Mouse (Mus musculus) embryonic facial prominence, embryonic 15.5 days (tissue): Measurements from ENCODE around the gene Elf2. TPM values are rescaled to one million over a fixed set of nuclear protein-coding genes. Genes with fewer than 3 reads are reported as not detected.

Experiments
- ATAC-seq: fragments of 200-750 bp; cut with Nextera tagmentation; 2 replicates; pipeline ENCODE4 v1.8.0; 2017; ENCODE audit warnings: low read depth, moderate TSS enrichment; ENCODE audit not compliant: insufficient number of reproducible peaks, low FRiP score, low TSS enrichment
- H3K27ac ChIP-seq: fragments of 300-500 bp; sonication (generic); replicated peaks from 2 replicates; pipeline ENCODE4 v1.5.1; 2015; ENCODE audit warnings: mild to moderate bottlenecking, inconsistent platforms
- H3K27me3 ChIP-seq: fragments of 300-500 bp; sonication (generic); 2 replicates; pipeline ENCODE4 v1.6.1; 2015; ENCODE audit warnings: inconsistent platforms
- H3K36me3 ChIP-seq: fragments of 300-500 bp; sonication (generic); 2 replicates; pipeline ENCODE4 v1.6.1; 2015; ENCODE audit warnings: mild to moderate bottlenecking, inconsistent platforms
- H3K4me1 ChIP-seq: fragments of 300-500 bp; sonication (generic); 2 replicates; pipeline ENCODE4 v1.6.1; 2015; ENCODE audit warnings: inconsistent platforms
- H3K4me2 ChIP-seq: fragments of 300-500 bp; sonication (generic); replicated peaks from 2 replicates; pipeline ENCODE4 v1.6.1; 2015; ENCODE audit warnings: mild to moderate bottlenecking, inconsistent platforms
- H3K4me3 ChIP-seq: fragments of 300-500 bp; sonication (generic); replicated peaks from 2 replicates; pipeline ENCODE4 v1.5.1; 2015; ENCODE audit warnings: mild to moderate bottlenecking, inconsistent platforms
- H3K9ac ChIP-seq: fragments of 300-500 bp; sonication (generic); 2 replicates; pipeline ENCODE4 v1.6.1; 2015; ENCODE audit warnings: inconsistent platforms
- H3K9me3 ChIP-seq: fragments of 300-500 bp; sonication (generic); replicated peaks from 2 replicates; pipeline ENCODE4 v1.6.1; 2016; ENCODE audit warnings: inconsistent platforms
- WGBS: fragments of 180-500 bp; shearing (Covaris S2); methylation state at CpG from one replicate; pipeline ENCODE4 v1.1.7; 2015; 5-methylcytosine and 5-hydroxymethylcytosine counted together
- polyA plus RNA-seq: library from polyadenylated mRNA; unstranded; fragments of >200 nt; fragmentation: Nextera tagmentation; extraction: Ambion mirVana; gene quantifications from 2 replicates; pipeline ENCODE4 v1.2.1, GENCODE M21; 2015

The Elf2 gene
- polyA plus RNA-seq, 1 experiment from 2014 or later, result 60.8 TPM

GRCm38 (mm10) chr3:51276421-51277111 is 63.9 kb downstream of the Elf2 start:
- no peaks in the 10 kb centered on the region for H3K9me3 ChIP-seq
- peak overlapping the region; percentile 99 for H3K27ac ChIP-seq
- H3K27me3 ChIP-seq, result no peaks in the 10 kb centered on the region
- peak; percentile 58 for ATAC-seq
- peak overlapping the region; percentile 96 for H3K9ac ChIP-seq
- peak overlapping the region; percentile 98 for H3K4me3 ChIP-seq
- H3K4me2 ChIP-seq, result peak overlapping the region; percentile 65
- peaks cover 8% of the 10 kb centered on the region; the same call in 1 of the 2 replicates for H3K4me1 ChIP-seq
- WGBS, result under 1% methylated on average over 68 of the region's 93 CpGs
- H3K36me3 ChIP-seq, result no peaks in the 10 kb centered on the region

GRCm38 (mm10) chr3:51275956-51276398 is 64.5 kb downstream of the Elf2 start:
- peak overlapping the region; percentile 96; the same call in 1 of the 2 replicates for H3K9ac ChIP-seq
- peak; percentile 98 for ATAC-seq
- H3K27ac ChIP-seq, result peak overlapping the region; percentile 99
- H3K4me1 ChIP-seq, result peaks cover 8% of the 10 kb centered on the region; the same call in 1 of the 2 replicates
- no peaks in the 10 kb centered on the region for H3K36me3 ChIP-seq
- no peaks in the 10 kb centered on the region for H3K9me3 ChIP-seq
- H3K4me3 ChIP-seq, result peak overlapping the region; percentile 98
- H3K27me3 ChIP-seq, result no peaks in the 10 kb centered on the region
- whole genome bisulfite sequencing, result under 1% methylated on average over 33 of the region's 33 CpGs
- H3K4me2 ChIP-seq, result peak overlapping the region; percentile 65

DNA sequence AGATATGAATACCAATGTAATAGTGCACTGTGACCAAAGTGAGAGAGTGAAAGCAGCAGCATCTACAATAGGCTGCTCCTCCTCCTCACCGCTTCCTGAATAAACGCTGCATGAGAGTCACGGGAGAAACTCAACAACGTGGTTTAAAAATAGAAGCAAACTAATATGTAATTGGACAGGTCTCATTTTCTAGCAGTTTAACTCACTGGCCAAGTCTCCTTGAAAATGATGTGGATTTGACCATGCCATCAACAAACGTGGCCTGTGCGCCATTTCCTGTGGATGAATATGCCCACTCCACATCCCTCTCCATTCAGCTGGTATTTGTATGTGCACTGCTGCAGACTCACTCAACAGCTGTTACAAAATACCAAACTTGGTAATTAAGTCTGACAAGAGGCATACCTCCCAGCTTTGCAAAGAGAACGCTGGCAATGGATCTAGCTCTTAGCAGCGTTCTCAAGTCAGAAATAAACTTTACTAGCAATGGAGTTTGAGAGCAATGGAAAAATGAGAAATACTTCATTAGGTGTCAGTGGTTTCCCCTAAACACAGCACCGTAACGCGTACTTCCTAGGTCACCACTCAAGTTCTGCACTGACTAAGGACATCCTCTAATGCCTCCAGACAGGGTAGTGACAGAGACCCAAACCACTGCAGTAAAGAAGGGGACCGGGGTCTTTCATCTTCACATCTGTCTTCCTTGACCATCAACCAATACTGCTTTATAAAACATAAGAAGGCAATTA is 70.2 kb downstream of the Elf2 start:
- H3K9me3 ChIP-seq, result no peaks in the 10 kb centered on the region
- no peaks in the 10 kb centered on the region for H3K27me3 ChIP-seq
- 64% methylated on average over 12 of the region's 12 CpGs for WGBS
- no peak overlapping the region for H3K4me2 ChIP-seq
- peaks cover 7% of the 10 kb centered on the region for H3K36me3 ChIP-seq
- no peak overlapping the region for H3K27ac ChIP-seq
- no peak overlapping the region for H3K9ac ChIP-seq
- peaks cover 12% of the 10 kb centered on the region for H3K4me1 ChIP-seq
- ATAC-seq, result no peak
- no peak overlapping the region for H3K4me3 ChIP-seq

- 61% methylated on average over 12 of the region's 12 CpGs for WGBS
- ATAC-seq, result no peak
Measured at GRCm38 (mm10) chr3:51268434-51268833, 72.0 kb downstream of the Elf2 start.

GRCm38 (mm10) chr3:51262942-51263341 is 77.5 kb downstream of the Elf2 start:
- H3K4me3 ChIP-seq, result no peak overlapping the region
- H3K4me1 ChIP-seq, result no peaks in the 10 kb centered on the region
- WGBS, result 92% methylated on average over 8 of the region's 8 CpGs
- peaks cover 74% of the 10 kb centered on the region for H3K36me3 ChIP-seq
- H3K27me3 ChIP-seq, result no peaks in the 10 kb centered on the region
- no peak overlapping the region for H3K4me2 ChIP-seq
- no peaks in the 10 kb centered on the region for H3K9me3 ChIP-seq
- no peak overlapping the region for H3K9ac ChIP-seq
- H3K27ac ChIP-seq, result no peak overlapping the region
- ATAC-seq, result no peak

More at GRCm38 (mm10) chr3:51268434-51268833, 72.0 kb downstream of the Elf2 start:
- H3K4me1 ChIP-seq, result peaks cover 7% of the 10 kb centered on the region
- no peak overlapping the region for H3K4me2 ChIP-seq
- no peaks in the 10 kb centered on the region for H3K9me3 ChIP-seq
- H3K27me3 ChIP-seq, result no peaks in the 10 kb centered on the region
- no peak overlapping the region for H3K9ac ChIP-seq
- H3K4me3 ChIP-seq, result no peak overlapping the region
- 0 out of 2 replicates have a peak overlapping the region, but pooled peaks have one; percentile 8 for H3K27ac ChIP-seq
- peaks cover 26% of the 10 kb centered on the region for H3K36me3 ChIP-seq

GRCm38 (mm10) chr3:51258070-51258469 is 82.4 kb downstream of the Elf2 start:
- WGBS, result 96% methylated on average over 5 of the region's 5 CpGs
- Histone ChIP-seq H3K4me3 (no peak overlapping the region), H3K27me3 (no peaks in the 10 kb centered on the region), H3K36me3 (peaks cover 80% of the 10 kb centered on the region), H3K4me1 (no peaks in the 10 kb centered on the region), H3K4me2 (no peak overlapping the region), H3K9me3 (no peaks in the 10 kb centered on the region), H3K9ac (no peak overlapping the region), H3K27ac (no peak overlapping the region)
- ATAC-seq, result no peak

DNA sequence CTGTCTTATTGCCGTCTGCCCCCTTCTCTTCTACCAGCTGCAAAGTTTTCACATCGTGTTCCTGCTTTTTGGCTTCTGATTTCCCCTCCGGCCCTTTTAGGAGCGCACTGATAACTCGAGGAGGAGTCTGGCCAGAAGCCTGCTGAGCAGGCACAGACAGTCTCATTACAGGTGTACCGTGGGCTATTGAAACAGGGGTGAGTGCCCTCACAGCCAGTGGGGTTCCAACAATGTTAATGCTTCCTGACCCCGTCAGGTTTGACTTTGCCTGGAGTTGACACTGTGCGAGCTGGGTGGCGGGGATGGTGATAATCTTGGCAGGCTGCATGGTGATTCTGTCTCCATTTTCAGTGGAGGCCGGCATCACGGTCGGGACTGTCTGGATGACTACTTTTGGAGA is 84.0 kb downstream of the Elf2 start:
- no peak overlapping the region for H3K9ac ChIP-seq
- H3K27ac ChIP-seq, result no peak overlapping the region
- no peak overlapping the region for H3K4me2 ChIP-seq
- H3K4me3 ChIP-seq, result no peak overlapping the region
- ATAC-seq, result no peak
- WGBS, result 89% methylated on average over 12 of the region's 12 CpGs
- H3K27me3 ChIP-seq, result no peaks in the 10 kb centered on the region
- no peaks in the 10 kb centered on the region for H3K4me1 ChIP-seq
- peaks cover 80% of the 10 kb centered on the region for H3K36me3 ChIP-seq
- H3K9me3 ChIP-seq, result no peaks in the 10 kb centered on the region

- H3K27ac ChIP-seq, result no peak overlapping the region
- H3K4me2 ChIP-seq, result no peak overlapping the region
- 78% methylated on average over 7 of the region's 7 CpGs for WGBS
- H3K4me1 ChIP-seq, result no peaks in the 10 kb centered on the region
- H3K9ac ChIP-seq, result no peak overlapping the region
- peaks cover 74% of the 10 kb centered on the region for H3K36me3 ChIP-seq
- H3K27me3 ChIP-seq, result no peaks in the 10 kb centered on the region
- no peak overlapping the region for H3K4me3 ChIP-seq
- no peak for ATAC-seq
- H3K9me3 ChIP-seq, result no peaks in the 10 kb centered on the region
Measured at GRCm38 (mm10) chr3:51254784-51255183, 85.7 kb downstream of the Elf2 start.

GRCm38 (mm10) chr3:51252689-51253402 is 87.6 kb downstream of the Elf2 start:
- Histone ChIP-seq H3K9me3 (no peaks in the 10 kb centered on the region), H3K27ac (no peak overlapping the region), H3K27me3 (no peaks in the 10 kb centered on the region), H3K9ac (no peak overlapping the region), H3K4me2 (no peak overlapping the region), H3K4me1 (no peaks in the 10 kb centered on the region), H3K4me3 (no peak overlapping the region), H3K36me3 (peaks cover 60% of the 10 kb centered on the region)
- 93% methylated on average over 12 of the region's 12 CpGs for WGBS
- ATAC-seq, result no peak

GRCm38 (mm10) chr3:51252223-51252622 is 88.2 kb downstream of the Elf2 start:
- no peak for ATAC-seq
- no peak overlapping the region for H3K27ac ChIP-seq
- WGBS, result 97% methylated on average over 1 of the region's 1 CpGs
- peaks cover 54% of the 10 kb centered on the region for H3K36me3 ChIP-seq
- no peak overlapping the region for H3K4me2 ChIP-seq
- H3K27me3 ChIP-seq, result no peaks in the 10 kb centered on the region
- no peaks in the 10 kb centered on the region for H3K4me1 ChIP-seq
- H3K9ac ChIP-seq, result no peak overlapping the region
- H3K4me3 ChIP-seq, result no peak overlapping the region
- no peaks in the 10 kb centered on the region for H3K9me3 ChIP-seq

DNA sequence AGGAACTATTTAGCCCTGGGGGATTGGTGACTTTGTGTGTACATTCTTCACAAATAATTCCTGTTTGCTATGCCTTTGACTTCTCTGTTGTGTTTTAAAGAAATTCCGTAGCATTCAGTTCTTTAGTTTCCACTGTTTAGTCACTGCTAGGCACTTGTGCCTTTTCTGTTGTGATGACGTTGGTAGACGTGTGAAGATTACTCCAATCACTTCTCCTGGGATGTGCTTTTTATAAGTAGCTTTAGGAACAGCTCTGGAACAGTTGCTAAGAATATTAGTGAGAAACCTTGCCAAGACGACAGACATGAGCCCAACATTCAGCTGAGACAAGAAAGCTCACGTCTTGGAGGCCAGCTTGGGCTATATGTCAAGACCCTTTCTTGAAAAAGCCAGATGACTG is 89.4 kb downstream of the Elf2 start:
- H3K27me3 ChIP-seq, result no peaks in the 10 kb centered on the region
- ATAC-seq, result no peak
- H3K9ac ChIP-seq, result no peak overlapping the region
- H3K36me3 ChIP-seq, result peaks cover 42% of the 10 kb centered on the region
- no peaks in the 10 kb centered on the region for H3K4me1 ChIP-seq
- no peak overlapping the region for H3K4me3 ChIP-seq
- no peak overlapping the region for H3K4me2 ChIP-seq
- 75% methylated on average over 5 of the region's 5 CpGs for WGBS
- no peak overlapping the region for H3K27ac ChIP-seq
- no peaks in the 10 kb centered on the region for H3K9me3 ChIP-seq
